Mouse (Mus musculus) limb, embryonic 15.5 days (tissue): Measurements from ENCODE around the gene March8. TPM values are rescaled to one million over a fixed set of nuclear protein-coding genes. Genes with fewer than 3 reads are reported as not detected.

ENCODE experiments used
- ATAC-seq: fragments of 200-750 bp; cut with Nextera tagmentation; 2 replicates; pipeline ENCODE4 v1.8.0; 2017; ENCODE audit warnings: low read depth, moderate TSS enrichment; ENCODE audit not compliant: insufficient number of reproducible peaks, low FRiP score, low TSS enrichment
- H3K27ac ChIP-seq: fragments of 300-500 bp; sonication (generic); 2 replicates; pipeline ENCODE4 v1.5.1; 2015; ENCODE audit warnings: moderate library complexity, mild to moderate bottlenecking, inconsistent platforms
- H3K27me3 ChIP-seq: fragments of 300-500 bp; sonication (generic); 2 replicates; pipeline ENCODE4 v1.6.1; 2015; ENCODE audit warnings: inconsistent platforms
- H3K36me3 ChIP-seq: fragments of 300-500 bp; sonication (generic); 2 replicates; pipeline ENCODE4 v1.6.1; 2015; ENCODE audit warnings: inconsistent platforms
- H3K4me1 ChIP-seq: fragments of 300-500 bp; sonication (generic); 2 replicates; pipeline ENCODE4 v1.6.1; 2015; ENCODE audit warnings: inconsistent platforms
- H3K4me2 ChIP-seq: fragments of 300-500 bp; sonication (generic); 2 replicates; pipeline ENCODE4 v1.6.1; 2015; ENCODE audit warnings: mild to moderate bottlenecking, inconsistent platforms
- H3K4me3 ChIP-seq: fragments of 300-500 bp; sonication (generic); 2 replicates; pipeline ENCODE4 v1.5.1; 2015; ENCODE audit warnings: mild to moderate bottlenecking, inconsistent platforms
- H3K9ac ChIP-seq: fragments of 300-500 bp; sonication (generic); 2 replicates; pipeline ENCODE4 v1.6.1; 2015; ENCODE audit warnings: inconsistent platforms
- H3K9me3 ChIP-seq: fragments of 300-500 bp; sonication (generic); 2 replicates; pipeline ENCODE4 v1.6.1; 2016; ENCODE audit warnings: inconsistent platforms
- WGBS: fragments of 180-500 bp; shearing (Covaris S2); methylation state at CpG from one replicate; pipeline ENCODE4 v1.1.7; 2015; 5-methylcytosine and 5-hydroxymethylcytosine counted together
- polyA plus RNA-seq: library from polyadenylated mRNA; unstranded; fragments of >200 nt; fragmentation: Nextera tagmentation; extraction: Ambion mirVana; gene quantifications from 2 replicates; pipeline ENCODE4 v1.2.1, GENCODE M21; 2015

The March8 gene
- 25.8 and 26.0 TPM in 2 replicates for polyA plus RNA-seq

- Histone ChIP-seq H3K9ac (peak within 1 kb of the TSS; percentile 71), H3K9me3 (no peaks in the 10 kb centered on the region), H3K36me3 (peaks cover 4% of the 10 kb centered on the region; the same call in 1 of the 2 replicates), H3K27ac (peak within 1 kb of the TSS; percentile 57), H3K4me2 (peak within 1 kb of the TSS; percentile 72), H3K27me3 (peaks cover 8% of the 10 kb centered on the region; the same call in 1 of the 2 replicates), H3K4me3 (peak within 1 kb of the TSS; percentile 99), H3K4me1 (no peaks in the 10 kb centered on the region)
- ATAC-seq, result peak; percentile 92
- under 1% methylated on average over 71 of the region's 75 CpGs for WGBS
These were observed at the start of gene March8 for GRCm38 (mm10) chr6:116337835-116338501. Gene March8 (plus strand): TSS chr6:116338024.

- Histone ChIP-seq H3K4me1 (no peaks in the 10 kb centered on the region), H3K9ac (no peak overlapping the region), H3K27me3 (no peaks in the 10 kb centered on the region), H3K4me2 (no peak overlapping the region), H3K9me3 (no peaks in the 10 kb centered on the region), H3K4me3 (no peak overlapping the region), H3K36me3 (no peaks in the 10 kb centered on the region), H3K27ac (no peak overlapping the region)
- no peak for ATAC-seq
- WGBS, result 83% methylated on average over 2 of the region's 2 CpGs
These were observed 26.4 kb upstream of the March8 start for GRCm38 (mm10) chr6:116311411-116311810.

- WGBS, result 67% methylated on average over 3 of the region's 3 CpGs
- Histone ChIP-seq H3K27me3 (no peaks in the 10 kb centered on the region), H3K9ac (no peak overlapping the region), H3K27ac (no peak overlapping the region), H3K4me2 (no peak overlapping the region), H3K36me3 (no peaks in the 10 kb centered on the region), H3K4me1 (no peaks in the 10 kb centered on the region), H3K4me3 (no peak overlapping the region), H3K9me3 (no peaks in the 10 kb centered on the region)
- ATAC-seq, result no peak
These were observed 18.6 kb upstream of the March8 start for GRCm38 (mm10) chr6:116319259-116319658.

DNA sequence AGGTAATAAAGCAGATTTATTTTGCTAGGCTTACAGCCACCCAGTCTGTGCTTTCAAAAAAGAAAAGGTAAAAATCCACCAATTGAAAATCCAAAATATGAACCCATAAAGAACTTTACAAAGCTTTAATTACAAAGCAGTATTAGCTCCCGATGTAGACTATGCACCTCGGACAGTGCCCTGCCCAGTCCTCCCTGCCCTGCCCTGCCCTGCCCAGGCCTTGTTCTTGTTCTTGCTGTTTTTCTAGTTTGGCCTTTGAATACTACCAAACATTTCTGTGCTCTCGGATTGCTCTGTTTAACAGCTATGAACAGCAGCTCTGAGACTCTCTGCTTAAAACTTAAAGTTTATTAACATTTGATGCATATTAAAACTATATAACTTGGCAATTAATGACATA, 11.2 kb upstream of the March8 start:
- Histone ChIP-seq H3K4me3 (no peak overlapping the region), H3K9ac (no peak overlapping the region), H3K36me3 (no peaks in the 10 kb centered on the region), H3K4me1 (no peaks in the 10 kb centered on the region), H3K27ac (no peak overlapping the region), H3K4me2 (no peak overlapping the region), H3K27me3 (no peaks in the 10 kb centered on the region), H3K9me3 (no peaks in the 10 kb centered on the region)
- no peak for ATAC-seq
- 68% methylated on average over 3 of the region's 3 CpGs for WGBS

- Histone ChIP-seq H3K27me3 (0 out of 2 replicates have a peak, but pooled peaks cover under 1% of the 10 kb centered on the region), H3K4me3 (no peak overlapping the region), H3K27ac (no peak overlapping the region), H3K4me1 (no peaks in the 10 kb centered on the region), H3K9ac (no peak overlapping the region), H3K4me2 (no peak overlapping the region), H3K9me3 (no peaks in the 10 kb centered on the region), H3K36me3 (no peaks in the 10 kb centered on the region)
- 79% methylated on average over 2 of the region's 2 CpGs for WGBS
- ATAC-seq, result no peak
These were observed 6.4 kb upstream of the March8 start for GRCm38 (mm10) chr6:116331396-116331795.

- no peaks in the 10 kb centered on the region for H3K9me3 ChIP-seq
- 2% methylated on average over 7 of the region's 7 CpGs for WGBS
- H3K9ac ChIP-seq, result peak overlapping the region; percentile 71
- peaks cover 4% of the 10 kb centered on the region; the same call in 1 of the 2 replicates for H3K36me3 ChIP-seq
- peak overlapping the region; percentile 99 for H3K4me3 ChIP-seq
- H3K27me3 ChIP-seq, result peaks cover 8% of the 10 kb centered on the region; the same call in 1 of the 2 replicates
- H3K27ac ChIP-seq, result no peak overlapping the region
- no peak for ATAC-seq
- peak overlapping the region; percentile 72 for H3K4me2 ChIP-seq
- H3K4me1 ChIP-seq, result no peaks in the 10 kb centered on the region
These were observed 374 bp upstream of the March8 start for GRCm38 (mm10) chr6:116337466-116337834.

DNA sequence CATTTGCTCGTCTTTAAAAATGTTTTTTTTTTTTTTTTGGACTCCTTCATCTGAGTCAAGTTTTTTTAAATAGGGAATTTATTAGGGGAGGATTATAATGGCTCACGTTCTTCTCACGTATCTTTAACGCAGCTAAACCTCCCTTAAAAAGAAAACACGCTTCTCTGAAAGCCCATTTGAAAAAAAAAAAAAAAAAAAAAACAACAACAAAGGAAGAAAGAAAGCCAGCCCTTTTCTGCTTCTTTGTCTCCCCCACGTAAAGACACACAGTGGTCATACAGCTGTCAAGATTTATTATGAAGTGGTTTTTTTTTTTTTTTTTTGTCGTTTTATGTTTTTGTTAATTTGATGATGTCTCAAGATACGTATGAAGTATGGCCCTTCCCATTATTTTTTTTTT, 696 bp downstream of the March8 start:
- WGBS, result 7% methylated on average over 8 of the region's 8 CpGs
- H3K9ac ChIP-seq, result peak overlapping the region; percentile 71; the same call in 1 of the 2 replicates
- no peak for ATAC-seq
- H3K4me1 ChIP-seq, result no peaks in the 10 kb centered on the region
- peaks cover 4% of the 10 kb centered on the region; the same call in 1 of the 2 replicates for H3K36me3 ChIP-seq
- H3K27me3 ChIP-seq, result peaks cover 8% of the 10 kb centered on the region; the same call in 1 of the 2 replicates
- H3K27ac ChIP-seq, result no peak overlapping the region; the same call in 1 of the 2 replicates
- peak overlapping the region; percentile 72 for H3K4me2 ChIP-seq
- H3K9me3 ChIP-seq, result no peaks in the 10 kb centered on the region
- H3K4me3 ChIP-seq, result peak overlapping the region; percentile 99

- Histone ChIP-seq H3K36me3 (peaks cover 4% of the 10 kb centered on the region; the same call in 1 of the 2 replicates), H3K4me1 (no peaks in the 10 kb centered on the region), H3K27ac (no peak overlapping the region), H3K9ac (no peak overlapping the region), H3K27me3 (peaks cover 8% of the 10 kb centered on the region; the same call in 1 of the 2 replicates), H3K4me2 (no peak overlapping the region), H3K9me3 (no peaks in the 10 kb centered on the region), H3K4me3 (no peak overlapping the region)
- WGBS, result 77% methylated on average over 5 of the region's 5 CpGs
- no peak for ATAC-seq
These were observed 1.3 kb downstream of the March8 start for GRCm38 (mm10) chr6:116339088-116339487.

- Histone ChIP-seq H3K27ac (no peak overlapping the region), H3K4me1 (no peaks in the 10 kb centered on the region), H3K36me3 (peaks cover 4% of the 10 kb centered on the region; the same call in 1 of the 2 replicates), H3K4me3 (no peak overlapping the region), H3K4me2 (no peak overlapping the region), H3K9ac (no peak overlapping the region), H3K9me3 (no peaks in the 10 kb centered on the region), H3K27me3 (peaks cover 8% of the 10 kb centered on the region; the same call in 1 of the 2 replicates)
- WGBS, result 98% methylated on average over 1 of the region's 1 CpGs
- ATAC-seq, result no peak
These were observed 2.7 kb downstream of the March8 start for GRCm38 (mm10) chr6:116340521-116340920.

DNA sequence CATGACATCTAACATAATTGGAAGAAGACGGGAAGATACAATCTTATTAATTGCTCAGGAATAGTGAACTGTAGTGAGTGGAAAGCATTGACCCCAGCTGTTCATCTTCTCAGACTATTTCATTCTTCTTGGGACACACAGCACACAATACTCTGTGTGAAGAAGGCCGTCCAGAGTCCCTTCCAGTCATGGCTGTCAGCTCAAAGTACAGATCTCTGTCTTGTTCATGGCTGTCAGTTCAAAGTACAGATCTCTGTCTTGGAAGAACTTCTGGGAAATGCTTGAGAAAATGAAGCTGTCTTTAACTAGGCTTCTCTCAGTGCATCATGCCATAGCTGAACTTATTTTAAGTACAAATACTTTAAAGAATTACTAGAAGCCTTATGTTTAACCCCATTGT, 10.1 kb downstream of the March8 start:
- Histone ChIP-seq H3K36me3 (no peaks in the 10 kb centered on the region), H3K4me3 (no peak overlapping the region), H3K9me3 (no peaks in the 10 kb centered on the region), H3K27ac (no peak overlapping the region), H3K4me2 (no peak overlapping the region), H3K27me3 (no peaks in the 10 kb centered on the region), H3K9ac (no peak overlapping the region), H3K4me1 (no peaks in the 10 kb centered on the region)
- 85% methylated on average over 2 of the region's 2 CpGs for WGBS
- ATAC-seq, result no peak

- Histone ChIP-seq H3K9me3 (no peaks in the 10 kb centered on the region), H3K27me3 (no peaks in the 10 kb centered on the region), H3K9ac (no peak overlapping the region), H3K36me3 (no peaks in the 10 kb centered on the region), H3K4me2 (no peak overlapping the region), H3K27ac (no peak overlapping the region), H3K4me1 (no peaks in the 10 kb centered on the region), H3K4me3 (no peak overlapping the region)
- no peak for ATAC-seq
- 81% methylated on average over 3 of the region's 3 CpGs for WGBS
These were observed 12.2 kb downstream of the March8 start for GRCm38 (mm10) chr6:116349997-116350396.

DNA sequence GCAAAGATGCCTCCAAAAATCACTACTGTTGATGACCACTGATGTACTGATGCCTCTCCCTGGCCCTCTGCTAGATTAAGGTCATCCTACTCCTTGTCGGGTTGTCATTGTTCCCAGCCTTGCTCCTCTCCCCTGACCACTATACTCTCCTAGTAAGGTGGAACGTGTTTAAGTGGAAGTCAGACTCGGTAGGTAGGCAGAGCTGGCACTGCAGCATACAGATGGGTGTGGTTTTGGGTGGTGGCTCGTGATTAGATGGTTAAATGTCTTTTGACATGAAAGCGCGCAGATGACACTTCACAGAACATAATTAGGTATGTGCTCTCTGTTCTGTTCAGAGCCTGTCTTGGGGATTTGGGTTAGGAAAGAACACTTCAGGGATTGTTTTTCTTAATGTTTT, 12.8 kb downstream of the March8 start:
- Histone ChIP-seq H3K4me3 (no peak overlapping the region), H3K27me3 (no peaks in the 10 kb centered on the region), H3K36me3 (no peaks in the 10 kb centered on the region), H3K4me2 (no peak overlapping the region), H3K4me1 (no peaks in the 10 kb centered on the region), H3K9ac (no peak overlapping the region), H3K27ac (no peak overlapping the region), H3K9me3 (no peaks in the 10 kb centered on the region)
- WGBS, result 76% methylated on average over 6 of the region's 6 CpGs
- ATAC-seq, result no peak
